Mouse (Mus musculus): ENCODE measurements around the gene Spata31d1b.
"Not testable (repeated sequence)": the region's sequence is repeated elsewhere in the genome, so short reads cannot be mapped to it uniquely, and the experiment has no call there.

The Spata31d1b gene

DNA sequence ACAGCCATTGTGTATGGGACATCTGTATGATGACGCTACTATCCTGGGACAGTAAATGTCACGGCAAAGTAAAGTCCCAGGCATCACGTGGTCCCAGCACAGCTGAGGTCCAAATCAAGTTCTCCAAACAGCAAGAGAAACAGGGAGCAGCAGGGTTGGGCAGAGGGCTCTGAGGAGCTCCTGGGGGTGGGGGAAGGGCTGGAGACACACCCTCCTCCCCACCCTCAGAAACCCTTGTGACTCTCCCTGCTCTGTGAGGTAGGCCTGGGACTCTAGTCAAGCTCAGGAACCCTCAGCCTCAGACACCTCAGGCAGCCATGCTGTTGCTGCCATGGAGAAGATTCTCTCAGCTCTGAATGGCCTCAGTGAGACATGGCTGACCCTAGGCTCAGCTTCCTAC is at the start of gene Spata31d1b:
TSS of gene Spata31d1b (plus strand) at position 301 of the 400 bp plus-strand sequence.
- not testable (repeated sequence) for DNase-seq

DNA sequence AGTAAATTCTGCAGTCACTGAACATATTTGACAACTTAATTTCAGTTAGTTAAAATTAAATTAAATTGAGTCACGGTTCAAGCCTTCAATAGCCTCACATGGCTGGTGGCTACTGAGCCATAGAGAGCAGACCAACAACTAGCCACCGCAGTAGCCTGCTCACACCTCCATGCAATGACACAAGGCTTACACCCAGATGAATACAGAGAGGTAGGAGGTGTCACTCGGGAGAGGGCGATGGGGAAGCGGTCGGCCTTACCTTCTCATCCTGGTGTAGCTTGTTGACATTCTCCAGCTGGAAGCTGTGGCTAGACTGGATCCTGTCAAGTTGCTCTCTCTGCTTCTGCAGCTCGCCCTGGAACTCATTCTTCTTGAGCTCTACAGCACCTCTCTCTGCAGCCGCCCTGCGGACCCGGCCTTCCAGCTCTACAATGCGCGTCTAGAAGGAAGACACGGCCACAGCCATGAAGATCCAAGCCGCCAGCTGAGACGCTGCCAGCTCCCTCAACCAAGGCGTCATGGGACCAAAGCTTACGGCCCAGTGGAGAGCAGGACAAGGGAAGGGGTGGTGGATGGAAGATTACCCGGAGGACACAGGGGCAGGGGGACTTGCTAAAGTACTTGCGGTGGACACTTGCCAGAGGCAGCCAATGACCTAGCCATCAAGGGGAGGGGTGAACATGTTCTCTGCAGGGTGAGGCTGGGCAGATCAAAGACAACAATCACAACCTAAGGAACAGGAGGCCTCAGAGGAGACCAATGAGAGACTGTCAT is 48.0 kb upstream of the Spata31d1b start:
- no peak for DNase-seq

DNA sequence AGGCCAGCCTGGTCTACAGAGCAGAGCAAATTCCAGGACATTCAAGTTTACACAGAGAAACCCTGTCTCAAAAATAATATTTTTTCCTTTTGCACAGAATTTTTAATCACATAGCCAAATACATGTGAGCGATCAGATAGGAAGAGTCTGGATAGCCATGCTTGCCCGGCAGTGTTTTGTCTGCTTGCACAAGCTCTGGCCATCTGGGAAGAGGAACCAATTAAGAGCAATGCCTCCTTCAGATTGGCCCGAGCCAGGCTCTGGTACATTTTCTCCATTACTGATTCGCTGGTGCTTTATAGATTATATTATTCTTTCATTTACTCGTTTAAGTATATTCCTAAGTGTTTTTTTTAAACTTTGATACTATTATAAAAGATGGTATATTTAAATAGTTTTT is 44.3 kb upstream of the Spata31d1b start:
- DNase-seq = no peak

DNA sequence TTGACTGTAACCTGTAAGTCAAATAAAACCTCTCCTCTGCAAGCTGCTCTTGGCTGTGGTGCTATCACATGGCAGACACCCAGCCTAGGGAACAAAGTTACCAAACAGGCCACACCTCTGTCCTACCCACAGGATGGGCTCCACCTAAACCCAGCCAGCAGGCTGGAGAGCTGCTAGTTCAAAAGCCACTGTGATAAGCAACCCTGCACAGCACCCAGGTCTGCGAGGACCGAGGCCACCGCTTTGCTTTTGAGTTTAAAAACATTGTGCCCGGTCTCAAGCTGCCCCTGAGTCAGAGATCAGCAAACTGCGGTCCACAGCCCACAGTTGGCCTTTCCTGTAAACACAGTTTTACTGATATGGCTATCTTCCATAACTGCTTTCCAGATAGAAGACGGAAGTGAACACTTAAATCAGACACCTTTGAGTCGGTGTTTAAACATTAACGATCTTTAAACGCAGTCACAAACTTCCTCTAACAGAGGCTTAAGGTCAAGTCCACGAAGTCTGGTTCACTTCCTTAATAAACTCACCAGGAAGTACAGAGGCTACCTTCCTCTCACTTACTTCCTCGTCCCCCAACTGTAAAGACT is 43.5 kb upstream of the Spata31d1b start:
- DNase-seq = peak; percentile 79 to 85

DNA sequence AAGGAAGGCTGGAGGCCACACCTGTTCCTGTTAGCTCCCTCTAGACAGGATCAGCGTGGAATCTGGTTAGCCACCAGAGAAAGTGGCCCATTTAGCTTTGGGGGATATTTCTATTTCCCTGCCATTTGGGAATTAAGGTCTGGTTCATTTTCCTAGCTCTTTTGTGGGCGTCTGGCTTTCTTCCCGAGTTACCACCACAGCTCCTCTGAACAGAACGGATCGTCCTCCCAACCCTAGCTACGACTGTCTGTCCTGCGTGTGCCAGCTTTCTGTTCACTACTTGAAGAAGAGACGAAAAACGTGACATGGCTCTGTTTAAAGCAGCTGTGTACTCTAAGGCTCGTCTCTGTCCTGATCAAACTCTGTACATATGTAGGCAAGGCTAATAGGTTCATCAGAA is 42.1 kb upstream of the Spata31d1b start:
- no peak for DNase-seq

DNA sequence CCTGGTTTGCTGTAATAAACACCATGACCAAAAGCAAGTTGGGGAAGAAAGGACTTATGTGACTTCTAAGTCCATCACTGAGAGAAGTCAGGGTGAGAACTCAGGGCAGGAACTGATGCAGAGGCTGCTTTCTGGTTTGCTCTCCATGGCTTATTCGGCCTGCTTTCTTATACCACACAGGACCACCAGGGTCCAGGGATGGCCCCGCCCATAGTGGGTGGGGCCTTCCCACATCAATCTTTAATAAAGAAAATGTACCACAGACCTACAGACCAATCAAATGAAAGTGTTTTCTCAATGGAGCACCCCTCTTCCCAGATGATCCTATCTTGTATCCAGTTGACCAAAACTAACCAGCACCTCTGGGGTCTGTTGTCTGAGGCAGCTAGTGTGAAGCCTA is 40.6 kb upstream of the Spata31d1b start:
- no peak for DNase-seq

DNA sequence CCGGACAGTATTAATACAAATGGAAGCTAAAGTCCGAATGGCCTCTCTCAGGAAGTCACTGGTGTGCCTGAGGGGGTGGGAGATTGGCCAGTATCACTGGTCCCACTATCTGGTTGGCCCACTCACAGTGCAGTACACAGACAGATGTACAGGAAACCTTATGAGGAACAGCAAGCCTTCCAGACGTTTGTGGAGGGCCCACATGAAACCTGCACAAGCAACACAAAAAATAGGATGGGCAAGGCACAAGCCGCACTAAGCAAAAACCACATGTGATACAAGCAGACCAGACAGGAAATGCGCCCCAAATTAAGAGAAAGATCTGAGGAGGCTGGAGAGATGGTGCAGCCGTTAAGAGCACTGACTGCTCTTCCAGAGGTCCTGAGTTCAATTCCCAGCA is 39.8 kb upstream of the Spata31d1b start:
- no peak for DNase-seq

DNA sequence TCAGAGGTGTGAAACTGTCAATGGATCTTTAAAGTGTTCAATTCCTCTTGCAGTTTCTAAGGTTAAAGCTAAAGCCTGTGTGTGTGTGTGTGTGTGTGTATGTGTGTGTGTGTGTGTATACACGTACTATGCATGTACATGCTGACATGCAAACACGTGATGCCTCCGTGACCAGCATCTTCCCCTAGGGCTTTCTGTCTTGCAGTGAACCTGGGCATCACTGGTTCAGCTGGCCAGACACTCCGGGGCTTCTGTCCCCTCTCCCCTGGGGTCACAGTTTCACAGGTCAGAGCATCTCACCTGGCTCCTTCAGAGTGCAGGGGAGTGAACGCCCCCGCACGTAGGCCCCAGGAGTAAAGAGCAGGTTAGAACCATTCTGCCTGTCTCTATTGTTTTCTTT is 38.5 kb upstream of the Spata31d1b start:
- no peak for DNase-seq

DNA sequence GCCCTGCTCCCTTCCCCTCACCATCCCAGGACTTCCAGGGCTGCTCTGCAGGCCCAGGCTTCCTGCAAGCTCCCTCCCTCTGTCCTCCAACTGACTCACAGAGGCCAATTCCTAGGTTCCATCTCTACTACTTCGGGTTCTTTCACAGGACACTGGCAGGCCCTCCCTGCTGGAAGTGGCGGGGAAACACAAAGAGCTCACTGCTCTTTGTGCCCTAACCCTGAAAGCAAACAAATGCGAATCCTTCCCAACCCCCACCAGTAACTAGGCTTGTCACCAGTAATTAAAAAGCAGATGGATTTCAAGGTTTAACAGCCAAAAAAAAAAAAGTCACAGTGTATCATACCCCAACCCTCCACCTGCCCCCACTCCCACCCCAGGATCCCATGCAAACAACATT is 37.9 kb upstream of the Spata31d1b start:
- DNase-seq = no peak

DNA sequence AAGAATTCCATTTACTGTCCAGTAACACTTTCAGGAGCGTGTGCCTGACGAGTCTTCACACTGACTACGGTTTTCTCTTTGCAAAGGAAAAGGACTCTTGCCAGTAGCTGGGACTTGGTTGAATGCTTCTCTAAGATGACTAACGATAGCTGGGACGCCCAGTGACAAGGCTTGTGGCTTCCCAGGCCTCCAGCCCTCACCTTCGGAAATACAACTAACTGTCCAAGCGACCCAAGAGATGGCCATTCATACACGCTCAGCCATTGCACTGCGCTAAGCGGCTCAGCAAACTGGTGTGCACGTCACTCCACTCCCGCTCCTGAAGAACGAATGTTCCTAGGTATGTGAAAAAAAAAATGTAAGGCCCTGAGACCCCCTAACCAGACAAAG is 37.3 kb upstream of the Spata31d1b start:
- no peak for DNase-seq

DNA sequence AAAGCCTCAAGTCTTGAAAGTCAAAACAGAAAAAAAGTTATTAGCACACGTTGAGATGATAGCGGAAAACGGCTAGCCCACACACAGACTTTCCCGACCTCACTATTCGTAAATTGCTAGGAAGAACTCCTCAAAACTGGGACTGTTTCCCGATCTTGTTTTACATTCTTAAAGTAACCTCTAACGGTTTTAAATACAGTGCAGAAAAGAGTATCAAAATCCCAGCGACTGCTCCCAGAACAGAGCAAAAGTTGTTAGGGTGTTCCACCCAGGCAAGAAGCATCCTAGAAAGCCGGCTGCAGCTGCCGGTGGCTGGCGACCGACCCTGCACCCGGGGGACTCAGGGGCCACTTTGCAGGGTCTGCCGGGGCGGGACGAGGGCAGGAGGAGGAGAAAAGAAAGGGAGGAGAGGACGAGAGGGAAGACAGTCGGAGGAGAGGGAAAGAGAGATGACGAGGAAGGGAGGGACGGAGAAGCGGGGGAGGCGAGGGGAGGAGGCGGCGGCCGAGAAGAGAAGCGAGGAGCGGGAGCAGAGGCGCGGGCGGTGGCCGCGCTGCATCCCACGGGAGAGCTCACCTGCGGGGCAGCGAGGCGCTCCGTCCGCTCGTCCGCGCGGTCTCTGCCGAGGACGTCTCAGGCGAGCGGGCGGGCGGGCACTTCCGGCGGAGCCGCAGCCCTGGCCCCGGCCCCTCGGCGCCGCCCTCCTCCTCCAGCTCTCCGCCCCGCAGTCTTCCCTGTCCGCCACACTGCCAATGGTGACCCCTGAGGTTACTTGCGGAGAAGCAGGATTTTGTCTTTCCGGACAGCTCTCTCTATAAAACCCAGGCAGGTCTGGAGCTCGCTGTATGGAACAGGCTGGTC is 36.7 kb upstream of the Spata31d1b start, which contains the start of gene Golm1:
TSS of gene Golm1 (minus strand) at position 661 of the 861 bp plus-strand sequence.
- DNase-seq = peak; percentile 73 to 79

DNA sequence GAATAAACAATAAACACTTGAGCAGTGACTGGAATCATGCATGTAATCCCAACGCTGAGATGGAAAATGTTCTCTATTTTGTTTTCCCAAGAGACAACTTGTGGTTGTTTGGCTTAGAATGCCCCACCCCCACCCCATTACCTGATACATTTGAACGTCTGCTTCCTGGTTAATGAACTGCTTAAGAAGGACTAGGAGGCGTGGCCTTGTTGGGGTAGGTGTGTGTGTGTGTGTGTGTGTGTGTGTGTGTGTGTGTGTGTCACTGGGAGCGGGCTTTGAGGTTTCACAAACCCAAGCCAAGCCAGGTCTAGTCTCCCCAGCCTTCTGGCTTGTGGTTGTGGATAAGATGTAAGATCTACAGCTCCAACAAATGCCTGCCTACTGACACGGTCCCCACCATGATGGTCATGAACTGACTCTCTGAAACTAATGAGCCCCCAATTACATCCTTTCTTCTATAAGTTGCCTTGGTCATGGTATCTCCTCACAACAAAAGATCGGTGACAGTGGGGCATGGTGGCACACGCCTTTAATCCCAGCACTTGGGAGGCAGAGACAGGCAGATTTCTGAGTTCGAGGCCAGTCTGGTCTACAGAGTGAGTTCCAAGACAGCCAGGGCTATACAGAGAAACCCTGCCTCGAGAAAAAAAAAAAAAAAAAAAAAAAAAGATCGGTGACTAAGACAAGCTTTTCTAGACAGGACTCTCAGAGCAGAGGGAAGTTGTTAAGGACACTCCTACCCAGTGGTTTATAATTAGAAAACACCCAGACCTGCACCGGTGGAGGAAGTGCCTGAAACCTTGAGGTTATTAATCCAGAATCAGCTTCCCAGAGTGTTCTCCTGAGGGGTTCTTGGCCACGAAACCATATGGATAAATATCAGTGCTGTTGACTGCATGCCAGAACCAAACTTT is 35.5 kb upstream of the Spata31d1b start:
- no peak for DNase-seq

DNA sequence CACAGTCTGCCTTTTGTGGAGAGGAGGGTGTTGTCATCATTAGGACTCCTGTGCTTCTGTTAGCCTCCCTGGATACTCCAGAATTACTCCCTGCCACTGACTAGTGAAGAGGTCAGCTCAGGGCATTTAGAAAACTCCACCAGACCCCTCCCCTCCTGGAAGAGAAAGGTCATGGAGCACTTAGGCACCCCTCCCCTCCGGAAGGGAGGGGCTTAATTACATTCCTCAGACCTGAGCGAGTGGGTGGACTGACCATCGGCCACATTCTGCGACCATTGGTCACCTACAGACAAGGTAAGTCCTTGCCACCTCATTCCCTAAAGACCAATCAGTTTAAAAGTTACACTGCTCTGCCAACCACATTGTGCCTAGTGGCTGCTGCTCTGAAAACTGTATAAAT is 32.8 kb upstream of the Spata31d1b start:
- no peak for DNase-seq

DNA sequence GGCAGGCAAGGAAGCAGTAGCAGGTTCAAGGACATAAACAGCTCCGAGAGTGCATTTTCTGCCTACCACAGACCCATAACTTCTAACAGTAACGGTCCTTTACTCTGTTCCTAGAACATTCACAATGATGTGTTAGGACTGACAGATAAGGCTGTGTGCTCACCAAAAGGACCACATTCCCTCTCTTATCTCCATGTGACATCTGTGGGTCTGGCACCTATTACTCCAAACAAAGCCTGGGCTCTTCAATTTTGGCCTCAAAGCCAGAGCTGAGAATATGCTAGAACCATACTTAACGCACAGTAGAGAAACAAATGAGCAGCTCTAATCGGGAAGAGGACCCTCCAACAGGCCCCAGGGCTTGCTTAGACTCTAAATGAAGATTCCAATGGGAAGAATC is 32.2 kb upstream of the Spata31d1b start:
- no peak for DNase-seq

DNA sequence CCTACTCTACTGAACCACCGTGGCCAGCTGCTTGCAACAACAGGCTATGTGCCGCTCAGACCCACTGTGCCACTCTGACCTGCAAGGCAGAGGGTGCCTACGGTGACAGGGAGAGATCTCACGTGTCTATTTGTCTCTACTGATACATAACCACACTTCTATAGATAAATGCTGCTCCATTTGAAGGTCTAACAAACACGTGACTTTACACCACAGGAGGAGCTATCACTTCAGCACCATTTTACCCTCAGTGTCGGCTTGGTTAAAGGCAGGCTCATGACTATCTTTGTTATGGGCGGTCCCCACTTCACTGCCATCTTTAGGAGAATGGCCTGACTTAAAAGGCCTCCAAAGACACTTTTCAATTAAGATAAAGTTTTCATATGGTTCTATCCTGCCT is 29.5 kb upstream of the Spata31d1b start:
- DNase-seq = no peak

DNA sequence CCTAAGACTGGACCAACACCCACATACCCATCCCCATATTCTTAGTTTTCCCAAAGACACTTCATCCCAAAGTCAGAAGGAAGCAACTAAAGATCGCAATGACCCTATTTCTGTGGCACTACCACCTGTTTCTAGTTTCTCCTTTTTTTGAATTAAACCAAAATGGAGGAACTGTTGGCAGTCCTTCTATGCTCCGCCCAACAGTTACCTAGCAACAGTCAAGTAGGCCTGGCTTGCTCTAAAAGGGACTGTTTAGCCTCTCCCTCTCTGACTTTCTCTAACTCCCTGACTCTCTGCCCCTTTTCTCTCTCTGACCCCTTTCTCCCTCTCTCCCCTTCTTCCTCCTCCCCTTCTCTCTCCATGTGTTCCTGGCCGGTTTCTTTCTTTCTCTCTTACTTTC is 26.8 kb upstream of the Spata31d1b start:
- DNase-seq = no peak

DNA sequence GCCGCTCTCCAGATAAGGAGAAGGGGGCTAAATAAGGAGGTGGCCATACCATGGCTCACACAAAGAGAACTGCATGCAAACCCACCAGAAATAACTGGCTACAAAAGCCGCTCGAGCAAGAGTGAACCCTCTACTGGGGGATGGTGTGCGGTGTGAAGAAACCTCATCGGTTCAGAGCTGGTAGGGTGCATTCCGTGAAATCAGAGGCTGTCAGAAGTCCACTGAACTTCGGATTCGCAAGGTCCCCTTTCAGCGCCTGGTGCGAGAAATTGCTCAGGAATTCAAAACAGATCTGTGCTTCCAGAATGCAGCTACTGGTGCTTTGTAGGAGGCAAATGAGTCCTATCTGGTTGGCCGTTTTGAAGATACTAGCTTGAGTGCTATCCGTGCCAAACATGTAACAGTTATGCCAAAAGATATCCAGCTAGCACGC is 23.7 kb upstream of the Spata31d1b start:
- DNase-seq = peak in 1 of 2 experiments; percentile 27

DNA sequence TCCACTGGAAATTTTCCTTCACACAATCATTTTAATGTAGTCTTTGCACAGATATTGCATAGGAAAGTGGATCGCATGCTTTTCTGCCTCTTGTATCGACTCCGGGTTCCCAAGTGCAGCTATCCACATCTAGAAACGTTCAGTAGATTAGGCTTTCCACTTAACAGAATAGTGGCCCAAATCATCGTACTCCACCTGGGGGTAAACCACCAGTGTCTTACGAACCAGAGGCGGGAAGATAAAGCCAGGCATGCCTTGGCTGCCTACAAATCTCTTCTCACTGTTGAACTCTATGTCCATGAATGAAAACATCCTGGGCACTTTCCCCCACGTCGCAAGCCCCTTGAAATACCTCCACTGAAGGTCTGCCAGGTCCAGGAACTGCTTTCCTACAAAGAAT is 22.8 kb upstream of the Spata31d1b start:
- DNase-seq = no peak

DNA sequence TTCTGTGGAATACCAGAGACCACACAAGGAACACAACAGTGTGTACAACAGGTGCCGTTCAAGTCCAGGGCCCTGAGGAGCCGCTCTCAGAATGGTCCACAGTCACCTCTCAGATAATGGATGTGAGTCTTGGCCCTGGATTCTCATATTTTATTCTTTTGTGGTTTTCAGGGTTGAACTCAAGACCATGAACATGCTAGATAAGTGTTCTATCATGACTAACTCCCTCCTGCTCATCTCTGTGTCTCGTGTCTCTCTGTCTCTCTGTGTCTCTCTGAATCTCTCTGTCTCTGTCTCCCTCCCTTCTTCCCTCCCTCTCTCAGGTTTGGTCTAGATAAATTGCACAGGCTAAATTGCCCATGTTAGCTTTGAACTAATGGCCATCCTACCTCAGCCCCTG is 22.2 kb upstream of the Spata31d1b start:
- DNase-seq = no peak

DNA sequence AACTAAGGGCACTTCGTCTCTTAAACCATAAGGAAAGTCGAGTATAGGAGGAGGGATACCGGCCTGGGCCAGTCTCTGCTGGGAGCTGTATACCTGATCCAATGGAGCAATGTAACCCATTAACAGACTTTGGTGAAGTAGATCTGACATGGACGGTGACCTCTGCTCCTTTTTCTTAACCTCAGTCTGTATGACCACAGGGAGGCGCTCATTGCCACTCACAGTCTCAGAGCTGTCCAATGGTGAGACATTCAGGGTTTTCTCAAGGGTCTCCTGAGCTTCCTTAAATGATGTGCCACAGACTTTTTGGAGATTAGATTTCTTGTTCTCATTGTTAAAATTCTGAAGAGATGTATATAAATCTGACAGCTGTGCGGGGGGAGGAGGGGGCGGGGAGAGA is 21.5 kb upstream of the Spata31d1b start:
- no peak for DNase-seq

DNA sequence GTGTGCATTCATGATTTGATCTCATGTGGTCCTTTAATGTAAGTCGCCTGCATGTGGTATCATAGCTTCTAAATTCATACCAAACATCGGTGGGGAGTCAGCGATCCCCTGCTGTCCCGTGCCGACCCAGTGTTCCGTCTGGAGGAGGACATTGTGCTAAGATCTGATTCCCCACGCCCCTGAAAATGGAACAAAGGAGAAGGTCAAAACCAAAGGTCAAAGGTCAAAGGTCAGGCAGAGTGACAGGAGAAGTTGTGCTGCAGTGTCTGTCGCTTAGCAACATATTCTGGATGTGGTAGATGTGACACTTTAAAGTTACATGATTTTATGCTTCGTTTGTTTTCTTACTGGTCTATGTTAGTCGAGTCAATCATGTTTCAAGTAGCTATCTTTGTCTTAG is 20.6 kb upstream of the Spata31d1b start:
- no peak for DNase-seq

DNA sequence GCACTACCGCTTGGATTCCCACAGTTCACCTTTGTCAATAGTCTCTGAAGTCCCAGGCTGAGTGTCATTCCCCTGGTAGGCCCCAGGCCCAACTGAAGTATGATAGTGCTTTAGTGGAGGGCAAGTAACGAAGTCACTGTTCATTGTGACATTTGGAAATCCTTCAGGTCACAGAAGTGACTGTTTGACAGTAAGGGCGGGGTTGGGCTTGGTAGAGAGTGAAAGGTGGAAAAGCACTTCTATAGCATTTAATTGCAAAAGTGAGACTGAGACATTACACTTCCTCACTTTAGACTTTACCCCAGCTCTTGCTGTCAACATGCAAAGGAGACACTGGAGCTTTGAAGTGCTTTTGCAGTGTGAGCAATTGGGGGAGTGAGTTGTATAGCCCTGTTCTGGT is 18.1 kb upstream of the Spata31d1b start, which contains the start of gene 4921517D22Rik:
TSS of gene 4921517D22Rik (minus strand) at position 101 of the 400 bp plus-strand sequence.
- DNase-seq = no peak

Data from lung, adult 18-20 months (tissue).